Comparison of ENCODE assay signal across 22 mouse cellular contexts in genomic region chr17:32275568-32275967, GRCm38 (mm10). TPM values are rescaled to one million over a fixed set of nuclear protein-coding genes. Genes with fewer than 3 reads are reported as not detected.
DNase-seq lines count a peak whose midpoint lies in the region; TF ChIP-seq lines count a peak whose summit lies in the region.
"Had no signal": no experiment of that assay in that cellular context is flagged by ENCODE, and none has a peak within 500 bp of the region (broad histone marks: within the 10 kb centered on the region; RNA-seq: fewer than 3 reads in every experiment).

No protein-coding gene starts in this region.

- no peak overlapping the region for H3K9ac ChIP-seq in ES-E14 (ENCODE audit: insufficient read depth, low read depth, low read length, poor library complexity, severe bottlenecking)
- H3K9ac ChIP-seq: embryonic facial prominence, embryonic 13.5 days; embryonic facial prominence, embryonic 15.5 days; forebrain, embryonic 12.5 days had no signal

- no peak for TF ChIP-seq CTCF in bone marrow macrophage, adult 2 months (IDR thresholded peaks at IDR 0.05; ENCODE audit: low read depth, low read length)

- peak; percentile 78 for DNase-seq in 416B (ENCODE audit: low read depth)
- DNase-seq in ES-E14 (ENCODE audit: low read depth, low spot score): no peak
- no peak for DNase-seq in thymus, postnatal 14 days
- DNase-seq in urinary bladder, adult 18-20 months (ENCODE audit: low spot score in 2 of 2): no peak
- no peak for DNase-seq in embryo, embryonic 9.5 days (ENCODE audit: extremely low spot score)
- DNase-seq: adrenal gland, adult 2 months; adrenal gland, postnatal 10 days; adrenal gland, postnatal 25 days; B cell, adult 2 months; cerebellum, adult 11-12 months; cerebellum, adult 2 months; cerebellum, adult 9-10 months; cerebellum, postnatal 10 days; cerebellum, postnatal 25 days had no signal

- in situ Hi-C loops in ES-E14 (cut with MboI; ENCODE audit: low sequenced_read_pairs in 2 of 2, unreplicated experiment in 2 of 2): no loop called here

- H3K4me1 ChIP-seq in ES-E14 (ENCODE audit: control insufficient read depth in 2 of 2, insufficient read depth in 2 of 2, low read length in 2 of 2, poor library complexity in 1 of 2): peaks cover 7 to 8% of the 10 kb centered on the region in 2 experiments; a peak in 2 of 4 replicates
- peaks cover 34% of the 10 kb centered on the region for H3K4me1 ChIP-seq in bone marrow macrophage, adult 2 months (ENCODE audit: control insufficient read depth, insufficient read depth, low read length)
- H3K4me1 ChIP-seq: embryonic facial prominence, embryonic 13.5 days; embryonic facial prominence, embryonic 15.5 days; forebrain, embryonic 12.5 days had no signal

- TF ChIP-seq POLR2A in bone marrow macrophage, adult 2 months (IDR thresholded peaks at IDR 0.05; ENCODE audit: borderline replicate concordance, low read depth, low read length): no peak
- no peak for TF ChIP-seq POLR2A in myocyte (IDR thresholded peaks at IDR 0.05; ENCODE audit: insufficient read length, low read depth)

- no peak overlapping the region for H3K4me3 ChIP-seq in ES-E14 (ENCODE audit: insufficient read depth in 1 of 2, low read depth in 1 of 2, low read length in 2 of 2, poor library complexity in 1 of 2, severe bottlenecking in 1 of 2)
- H3K4me3 ChIP-seq in bone marrow macrophage, adult 2 months (ENCODE audit: insufficient read depth, low read length): no peak overlapping the region
- H3K4me3 ChIP-seq in myocyte: no peak overlapping the region
- H3K4me3 ChIP-seq: embryonic facial prominence, embryonic 13.5 days; embryonic facial prominence, embryonic 15.5 days; erythroblast, embryonic 14.5 days; forebrain, embryonic 10.5 days; forebrain, embryonic 12.5 days had no signal

- H3K9me3 ChIP-seq in ES-E14 (ENCODE audit: control insufficient read depth, insufficient read depth, low read depth, low read length): no peaks in the 10 kb centered on the region
- H3K9me3 ChIP-seq: embryonic facial prominence, embryonic 13.5 days; embryonic facial prominence, embryonic 15.5 days; forebrain, embryonic 10.5 days; forebrain, embryonic 12.5 days had no signal

- no peaks in the 10 kb centered on the region for H3K27me3 ChIP-seq in myocyte (ENCODE audit: control insufficient read depth, insufficient read depth, insufficient read length)
- H3K27me3 ChIP-seq: CH12.LX; embryonic facial prominence, embryonic 13.5 days; embryonic facial prominence, embryonic 15.5 days; forebrain, embryonic 12.5 days had no signal

- H3ac ChIP-seq in myocyte (ENCODE audit: control insufficient read depth, insufficient read length): no peak overlapping the region

- no peak overlapping the region for H3K27ac ChIP-seq in ES-E14 (ENCODE audit: insufficient read depth, low read depth, low read length, poor library complexity, severe bottlenecking)
- H3K27ac ChIP-seq in bone marrow macrophage, adult 2 months (ENCODE audit: insufficient read depth, low read depth, low read length): peak overlapping the region; percentile 26; the same call in 1 of the 2 replicates
- H3K27ac ChIP-seq: embryonic facial prominence, embryonic 13.5 days; embryonic facial prominence, embryonic 15.5 days; forebrain, embryonic 10.5 days; forebrain, embryonic 12.5 days had no signal

- H3K79me2 ChIP-seq in myocyte (ENCODE audit: control insufficient read depth, insufficient read depth): peaks cover 100% of the 10 kb centered on the region

- H3K36me3 ChIP-seq in ES-E14 (ENCODE audit: control insufficient read depth, insufficient read depth, low read length, poor library complexity, severe bottlenecking) (peaks cover 2% of the 10 kb centered on the region), myocyte (ENCODE audit: control insufficient read depth, insufficient read depth) (no peaks in the 10 kb centered on the region)
- H3K36me3 ChIP-seq: embryonic facial prominence, embryonic 13.5 days; embryonic facial prominence, embryonic 15.5 days; forebrain, embryonic 12.5 days had no signal

- H3K4me2 ChIP-seq in myocyte (ENCODE audit: low read depth): peak overlapping the region; percentile 3
- H3K4me2 ChIP-seq: embryonic facial prominence, embryonic 13.5 days; embryonic facial prominence, embryonic 15.5 days; forebrain, embryonic 12.5 days had no signal

TF ChIP-seq in ES-E14, 5 proteins besides CTCF, POLR2A, EP300 and RAD21:
- no peak for TF ChIP-seq CHD2 (IDR thresholded peaks at IDR 0.05; ENCODE audit: low read depth, low read length)
- 0 out of 2 replicates have a peak, but pooled peaks have one; percentile 20 for TF ChIP-seq ZNF384 (IDR thresholded peaks at IDR 0.05; ENCODE audit: low read depth, low read length)

TF ChIP-seq in myocyte, 11 proteins besides CTCF, POLR2A, EP300 and RAD21:
- no peak for TF ChIP-seq MYOD1 (IDR thresholded peaks at IDR 0.05; ENCODE audit: control insufficient read depth in 1 of 3, insufficient read length in 2 of 3, low read depth in 2 of 3)
- TF ChIP-seq CEBPB (IDR thresholded peaks at IDR 0.05; ENCODE audit: insufficient read depth, poor library complexity, severe bottlenecking): peak; percentile 76; the same call in 1 of the 2 replicates
- TF ChIP-seq POLR2AphosphoS2 (IDR thresholded peaks at IDR 0.05; ENCODE audit: insufficient read length, low read depth): no peak
- no peak for TF ChIP-seq TCF12 (IDR thresholded peaks at IDR 0.05; ENCODE audit: insufficient read depth, poor library complexity, severe bottlenecking)
- TF ChIP-seq MYOG (IDR thresholded peaks at IDR 0.05; ENCODE audit: control insufficient read depth in 1 of 3, insufficient read depth in 1 of 3, insufficient read length in 2 of 3, low read depth in 2 of 3): no peak

RNA-seq across cellular contexts. Expression of gene Brd4, which starts 9.0 kb away (rescaled TPM):
- 51.7 and 54.3 TPM in 2 replicates for total RNA-seq in ES-E14 (2012; rRNA removed)
- polyA plus RNA-seq in bone marrow macrophage, adult 2 months (2012; ENCODE audit: insufficient read depth, insufficient read length, missing spikeins): 72.2 and 88.2 TPM in 2 replicates
- polyA plus RNA-seq in myocyte (2012; fragmentation: generic; extraction: Trizol): 54.3 TPM

RNA-seq across cellular contexts. Expression of gene Akap8, which starts 45.5 kb away (rescaled TPM):
- total RNA-seq in ES-E14 (2012; rRNA removed): 156 and 210 TPM in 2 replicates
- polyA plus RNA-seq in bone marrow macrophage, adult 2 months (2012; ENCODE audit: insufficient read depth, insufficient read length, missing spikeins): 77.4 and 90.0 TPM in 2 replicates
- 14.0 TPM for polyA plus RNA-seq in myocyte (2012; fragmentation: generic; extraction: Trizol)
